Mouse (Mus musculus) thymus, adult 2 months (tissue): ENCODE data around the gene Fxr2. TPM values are rescaled to one million over a fixed set of nuclear protein-coding genes. Genes with fewer than 3 reads are reported as not detected.
"Not testable (repeated sequence)": the region's sequence is repeated elsewhere in the genome, so short reads cannot be mapped to it uniquely, and the experiment has no call there.

Experiments
- DNase-seq: peaks from one replicate; pipeline ENCODE4 v3.0.0; 2021
- H3K27ac ChIP-seq: fragments of 200-500 bp; 2 replicates; pipeline ENCODE4 v1.5.1; 2012; ENCODE audit warnings: low read length, control low read depth; ENCODE audit not compliant: control insufficient read depth, insufficient read depth
- H3K27me3 ChIP-seq: fragments of 200-500 bp; 2 replicates; pipeline ENCODE4 v1.6.1; 2012; ENCODE audit warnings: mild to moderate bottlenecking, low read length, moderate library complexity, mixed read lengths; ENCODE audit not compliant: control insufficient read depth, insufficient read depth
- H3K36me3 ChIP-seq: fragments of 200-500 bp; 2 replicates; pipeline ENCODE4 v1.6.1; 2012; ENCODE audit warnings: mild to moderate bottlenecking, low read length, moderate library complexity; ENCODE audit not compliant: control insufficient read depth, insufficient read depth
- H3K4me1 ChIP-seq: fragments of 200-500 bp; replicated peaks from 2 replicates; pipeline ENCODE4 v1.6.1; 2012; ENCODE audit warnings: low read length; ENCODE audit not compliant: control insufficient read depth, insufficient read depth
- H3K4me3 ChIP-seq: fragments of 200-500 bp; 2 replicates; pipeline ENCODE4 v1.5.1; 2012; ENCODE audit warnings: mild to moderate bottlenecking, low read length, control low read depth, moderate library complexity; ENCODE audit not compliant: control insufficient read depth, insufficient read depth
- CTCF ChIP-seq: fragments of 200-500 bp; IDR thresholded peaks from 2 replicates; pipeline ENCODE4 v1.5.1; 2012; ENCODE audit warnings: mild to moderate bottlenecking, control low read depth, low read length, moderate library complexity, borderline replicate concordance; ENCODE audit not compliant: control insufficient read depth, poor library complexity, insufficient read depth; ENCODE audit errors: extremely low read depth
- POLR2A ChIP-seq: fragments of 200-500 bp; IDR thresholded peaks from 2 replicates; pipeline ENCODE4 v1.6.1; 2012; ENCODE audit warnings: mild to moderate bottlenecking, low read length, control low read depth, moderate library complexity; ENCODE audit not compliant: control insufficient read depth, poor library complexity, insufficient read depth; ENCODE audit errors: extremely low read depth
- WGBS: fragments of 180-500 bp; shearing (Covaris S2); methylation state at CpG from one replicate; pipeline ENCODE4 v1.1.7; 2018; 5-methylcytosine and 5-hydroxymethylcytosine counted together
- polyA plus RNA-seq: library from polyadenylated mRNA; depleted of rRNA; stranded (reverse); fragments of >200 nt; gene quantifications from 2 replicates; pipeline ENCODE4 v1.2.3, GENCODE M21; 2012

The Fxr2 gene
- polyA plus RNA-seq, 1 experiment, result 96.0 TPM

- WGBS, result 81% methylated on average over 4 of the region's 4 CpGs
- H3K4me1 ChIP-seq, result peaks cover 10% of the 10 kb centered on the region
- no peak overlapping the region for H3K4me3 ChIP-seq
- TF ChIP-seq POLR2A (no peak), CTCF (no peak)
- DNase-seq, result no peak
- no peaks in the 10 kb centered on the region for H3K36me3 ChIP-seq
- no peaks in the 10 kb centered on the region for H3K27me3 ChIP-seq
- no peak overlapping the region for H3K27ac ChIP-seq
Measured at GRCm38 (mm10) chr11:69610899-69611298, 21.9 kb upstream of the Fxr2 start.

- TF ChIP-seq POLR2A (no peak), CTCF (peak; percentile 72; the same call in 1 of the 2 replicates)
- DNase-seq, result peak; percentile 74
- H3K36me3 ChIP-seq, result no peaks in the 10 kb centered on the region
- H3K27me3 ChIP-seq, result no peaks in the 10 kb centered on the region; the same call in 1 of the 2 replicates
- H3K4me3 ChIP-seq, result no peak overlapping the region
- 12% methylated on average over 19 of the region's 19 CpGs for WGBS
- 0 out of 2 replicates have a peak, but pooled peaks cover 5% of the 10 kb centered on the region for H3K4me1 ChIP-seq
- no peak overlapping the region for H3K27ac ChIP-seq
Measured at GRCm38 (mm10) chr11:69613553-69614256, 19.1 kb upstream of the Fxr2 start.

DNA sequence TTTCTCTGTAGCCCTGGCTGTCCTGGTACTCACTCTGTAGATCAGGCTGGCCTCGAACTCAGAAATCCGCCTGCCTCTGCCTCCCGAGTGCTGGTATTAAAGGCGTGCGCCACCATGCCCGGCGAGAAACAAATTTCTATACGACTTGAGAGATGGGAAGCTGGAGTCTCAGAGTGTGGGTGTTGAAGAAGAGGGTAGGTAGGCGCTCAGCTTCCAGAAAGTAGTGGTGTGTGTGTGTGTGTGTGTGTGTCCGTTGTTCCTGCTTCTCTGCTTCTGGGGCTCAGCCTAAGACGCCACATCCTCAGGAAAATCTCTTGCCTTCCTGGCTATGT is 18.6 kb upstream of the Fxr2 start:
- WGBS, result 50% methylated on average over 11 of the region's 11 CpGs
- not testable (repeated sequence) for H3K4me1 ChIP-seq, H3K4me3 ChIP-seq, DNase-seq, H3K27ac ChIP-seq, H3K36me3 ChIP-seq, H3K27me3 ChIP-seq

DNA sequence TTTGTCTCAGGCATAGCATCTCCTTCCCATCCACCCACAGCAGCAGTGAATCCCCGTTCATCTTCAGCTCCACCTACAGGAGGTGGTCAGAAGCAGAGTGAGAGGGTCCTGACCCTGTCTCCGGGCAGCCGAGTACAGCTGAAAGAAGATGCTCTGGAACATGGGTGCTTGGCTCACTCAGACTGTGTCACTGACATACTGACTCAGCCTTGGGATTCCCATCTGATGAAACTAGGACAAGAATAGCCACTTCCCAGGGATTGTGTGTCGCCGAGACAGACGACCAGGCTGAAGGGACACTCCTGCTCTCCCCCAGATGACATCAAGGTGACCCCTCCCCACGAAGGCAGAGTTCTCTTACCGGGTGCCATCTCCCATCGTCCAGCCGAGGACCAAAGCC is 16.0 kb upstream of the Fxr2 start:
- no peaks in the 10 kb centered on the region for H3K36me3 ChIP-seq
- 63% methylated on average over 10 of the region's 10 CpGs for WGBS
- H3K27me3 ChIP-seq, result no peaks in the 10 kb centered on the region; the same call in 1 of the 2 replicates
- H3K27ac ChIP-seq, result no peak overlapping the region
- H3K4me1 ChIP-seq, result 0 out of 2 replicates have a peak, but pooled peaks cover 5% of the 10 kb centered on the region
- H3K4me3 ChIP-seq, result no peak overlapping the region
- TF ChIP-seq POLR2A, result no peak
- TF ChIP-seq CTCF, result no peak
- DNase-seq, result no peak

- no peak within 1 kb of the TSS for H3K4me3 ChIP-seq
- H3K4me1 ChIP-seq, result 0 out of 2 replicates have a peak, but pooled peaks cover 5% of the 10 kb centered on the region
- no peak within 1 kb of the TSS for H3K27ac ChIP-seq
- no peak for DNase-seq
- no peaks in the 10 kb centered on the region for H3K36me3 ChIP-seq
- TF ChIP-seq CTCF, result no peak
- TF ChIP-seq POLR2A, result no peak
- no peaks in the 10 kb centered on the region; the same call in 1 of the 2 replicates for H3K27me3 ChIP-seq
- 83% methylated on average over 5 of the region's 5 CpGs for WGBS
Measured at GRCm38 (mm10) chr11:69617805-69618204, 15.0 kb upstream of the Fxr2 start, which contains the start of gene Shbg. TSS of gene Shbg (minus strand) at chr11:69617905.

- no peak for TF ChIP-seq CTCF
- no peak for TF ChIP-seq POLR2A
- H3K27me3 ChIP-seq, result no peaks in the 10 kb centered on the region; the same call in 1 of the 2 replicates
- no peaks in the 10 kb centered on the region for H3K36me3 ChIP-seq
- no peaks in the 10 kb centered on the region for H3K4me1 ChIP-seq
- H3K4me3 ChIP-seq, result no peak overlapping the region
- 88% methylated on average over 7 of the region's 7 CpGs for WGBS
- DNase-seq, result no peak
- H3K27ac ChIP-seq, result no peak overlapping the region
Measured at GRCm38 (mm10) chr11:69620394-69621081, 12.3 kb upstream of the Fxr2 start.
